10 mouse cellular contexts compared by ENCODE assay signal in genomic region chr9:54163117-54163516, GRCm38 (mm10).
A peak's percentile ranks its signal among the peaks of the same experiment; 100 is the strongest.
DNase-seq lines count a peak whose midpoint lies in the region; ATAC-seq and TF ChIP-seq lines count a peak whose summit lies in the region.
"Had no signal": no experiment of that assay in that cellular context is flagged by ENCODE, and none has a peak within 500 bp of the region (broad histone marks: within the 10 kb centered on the region; RNA-seq: fewer than 3 reads in every experiment).

No protein-coding gene starts in this region.

- H3K27ac ChIP-seq in hindbrain, embryonic 10.5 days: no peak overlapping the region
- no peak overlapping the region for H3K27ac ChIP-seq in hindbrain, embryonic 12.5 days
- H3K27ac ChIP-seq in embryonic facial prominence, embryonic 10.5 days (replicated peaks): no peak overlapping the region
- H3K27ac ChIP-seq in stomach, postnatal 0 days (replicated peaks): no peak overlapping the region
- no peak overlapping the region for H3K27ac ChIP-seq in heart, embryonic 11.5 days (ENCODE audit: low read depth, low read length)
- H3K27ac ChIP-seq: limb, embryonic 13.5 days had no signal

- peak; percentile 18 for DNase-seq in hindbrain, embryonic 10.5 days (ENCODE audit: low spot score)
- peak; percentile 10 for DNase-seq in right cerebral cortex, postnatal 4 days
- DNase-seq in right cerebral cortex, postnatal 14 days: no peak
- peak; percentile 18 for DNase-seq in embryonic facial prominence, embryonic 10.5 days (ENCODE audit: low spot score)
- peak; percentile 19 for DNase-seq in stomach, postnatal 0 days (ENCODE audit: low spot score)
- DNase-seq in gastrocnemius, adult 8-10 months (ENCODE audit: low spot score in 2 of 2): no peak

- ATAC-seq in hindbrain, embryonic 12.5 days (ENCODE audit: low FRiP score): no peak
- no peak for ATAC-seq in stomach, postnatal 0 days (ENCODE audit: low FRiP score, low TSS enrichment)
- no peak for ATAC-seq in heart, embryonic 11.5 days (replicated peaks; ENCODE audit: insufficient number of reproducible peaks, low FRiP score, low TSS enrichment)
- ATAC-seq: midbrain, embryonic 16.5 days had no signal

- TF ChIP-seq EP300 in stomach, postnatal 0 days (optimal IDR thresholded peaks at IDR 0.05): no peak

- H3K9ac ChIP-seq in hindbrain, embryonic 12.5 days: no peak overlapping the region
- H3K9ac ChIP-seq in stomach, postnatal 0 days (ENCODE audit: low read length): no peak overlapping the region
- no peak overlapping the region for H3K9ac ChIP-seq in heart, embryonic 11.5 days (ENCODE audit: low read depth, low read length)
- H3K9ac ChIP-seq: limb, embryonic 13.5 days had no signal

- H3K4me3 ChIP-seq in hindbrain, embryonic 10.5 days: no peak overlapping the region
- no peak overlapping the region for H3K4me3 ChIP-seq in hindbrain, embryonic 12.5 days
- no peak overlapping the region for H3K4me3 ChIP-seq in embryonic facial prominence, embryonic 10.5 days
- H3K4me3 ChIP-seq in stomach, postnatal 0 days (ENCODE audit: low read depth, low read length): no peak overlapping the region
- no peak overlapping the region for H3K4me3 ChIP-seq in heart, embryonic 11.5 days (ENCODE audit: low read depth, low read length)
- H3K4me3 ChIP-seq: limb, embryonic 13.5 days had no signal

- peak; percentile 64 for TF ChIP-seq CTCF in stomach, postnatal 0 days (IDR thresholded peaks at IDR 0.05; ENCODE audit: low read depth)

- 76% methylated on average over 5 of the region's 5 CpGs for whole genome bisulfite sequencing in hindbrain, embryonic 10.5 days
- WGBS in hindbrain, embryonic 12.5 days: 79% methylated on average over 5 of the region's 5 CpGs
- 77% methylated on average over 5 of the region's 5 CpGs for WGBS in embryonic facial prominence, embryonic 10.5 days
- whole genome bisulfite sequencing in stomach, postnatal 0 days: 74% methylated on average over 5 of the region's 5 CpGs
- 68% methylated on average over 5 of the region's 5 CpGs for WGBS in heart, embryonic 11.5 days (ENCODE audit: insufficient replicate concordance)

- no peak overlapping the region for H3K4me2 ChIP-seq in hindbrain, embryonic 12.5 days (replicated peaks)
- no peak overlapping the region for H3K4me2 ChIP-seq in stomach, postnatal 0 days (replicated peaks; ENCODE audit: low read depth)
- H3K4me2 ChIP-seq in heart, embryonic 11.5 days: no peak overlapping the region
- H3K4me2 ChIP-seq: limb, embryonic 13.5 days had no signal

- H3K9me3 ChIP-seq in hindbrain, embryonic 10.5 days: peaks cover 10% of the 10 kb centered on the region; the same call in 1 of the 2 replicates
- H3K9me3 ChIP-seq in hindbrain, embryonic 12.5 days (replicated peaks): no peaks in the 10 kb centered on the region; the same call in 1 of the 2 replicates
- peaks cover 8% of the 10 kb centered on the region; the same call in 1 of the 2 replicates for H3K9me3 ChIP-seq in embryonic facial prominence, embryonic 10.5 days
- H3K9me3 ChIP-seq in stomach, postnatal 0 days (ENCODE audit: control insufficient read depth, low read length): no peaks in the 10 kb centered on the region
- H3K9me3 ChIP-seq in heart, embryonic 11.5 days (replicated peaks; ENCODE audit: control insufficient read depth, low read length): no peaks in the 10 kb centered on the region

- no peaks in the 10 kb centered on the region for H3K36me3 ChIP-seq in hindbrain, embryonic 10.5 days
- no peaks in the 10 kb centered on the region for H3K36me3 ChIP-seq in hindbrain, embryonic 12.5 days
- H3K36me3 ChIP-seq in embryonic facial prominence, embryonic 10.5 days (replicated peaks): no peaks in the 10 kb centered on the region
- no peaks in the 10 kb centered on the region for H3K36me3 ChIP-seq in stomach, postnatal 0 days (ENCODE audit: control insufficient read depth, insufficient read depth, low read length)
- H3K36me3 ChIP-seq in heart, embryonic 11.5 days (ENCODE audit: control insufficient read depth, insufficient read depth, low read length): no peaks in the 10 kb centered on the region
- H3K36me3 ChIP-seq: limb, embryonic 13.5 days had no signal

- H3K27me3 ChIP-seq in hindbrain, embryonic 10.5 days (ENCODE audit: insufficient read depth, poor library complexity, severe bottlenecking): no peaks in the 10 kb centered on the region
- no peaks in the 10 kb centered on the region for H3K27me3 ChIP-seq in hindbrain, embryonic 12.5 days
- no peaks in the 10 kb centered on the region for H3K27me3 ChIP-seq in embryonic facial prominence, embryonic 10.5 days (replicated peaks; ENCODE audit: low read depth, poor library complexity, severe bottlenecking)
- no peaks in the 10 kb centered on the region for H3K27me3 ChIP-seq in stomach, postnatal 0 days (ENCODE audit: control insufficient read depth, insufficient read depth, low read length)
- H3K27me3 ChIP-seq in heart, embryonic 11.5 days (ENCODE audit: control insufficient read depth, insufficient read depth, low read length): no peaks in the 10 kb centered on the region
- H3K27me3 ChIP-seq: limb, embryonic 13.5 days had no signal

- no peaks in the 10 kb centered on the region for H3K4me1 ChIP-seq in hindbrain, embryonic 10.5 days (replicated peaks)
- no peaks in the 10 kb centered on the region for H3K4me1 ChIP-seq in hindbrain, embryonic 12.5 days
- H3K4me1 ChIP-seq in embryonic facial prominence, embryonic 10.5 days: no peaks in the 10 kb centered on the region
- no peaks in the 10 kb centered on the region for H3K4me1 ChIP-seq in stomach, postnatal 0 days (replicated peaks; ENCODE audit: control insufficient read depth, insufficient read depth)
- no peaks in the 10 kb centered on the region for H3K4me1 ChIP-seq in heart, embryonic 11.5 days (ENCODE audit: control insufficient read depth, insufficient read depth, low read length)
- H3K4me1 ChIP-seq: limb, embryonic 13.5 days had no signal

Comparison
In these comparisons a context has a peak if more than half of its experiments do, and no peak if none do; other contexts are left out.
1. DNase-seq: peak in hindbrain, embryonic 10.5 days (single experiment), right cerebral cortex, postnatal 4 days (single experiment), embryonic facial prominence, embryonic 10.5 days (single experiment) and stomach, postnatal 0 days (single experiment); none in right cerebral cortex, postnatal 14 days (single experiment) and gastrocnemius, adult 8-10 months (0 of 2).